Mouse (Mus musculus) spleen, adult 2 months (tissue): ENCODE data around the gene Rnf114. TPM values are rescaled to one million over a fixed set of nuclear protein-coding genes. Genes with fewer than 3 reads are reported as not detected.

Source experiments
- DNase-seq, 2 experiments: peaks; one replicate each; pipeline versions ENCODE4 v3.0.0 to v3.0.0-alpha.2; 2012 to 2021; ENCODE audit warnings: low spot score in 2 of 2, low read depth in 1 of 2
- H3K27ac ChIP-seq: fragments of 200-500 bp; 2 replicates; pipeline ENCODE4 v1.5.1; 2012; ENCODE audit warnings: low read length, inconsistent platforms; ENCODE audit not compliant: insufficient read depth
- H3K27me3 ChIP-seq: fragments of 200-500 bp; 2 replicates; pipeline ENCODE4 v1.6.1; 2012; ENCODE audit warnings: mild to moderate bottlenecking, moderate library complexity, low read length, inconsistent platforms; ENCODE audit not compliant: control insufficient read depth, insufficient read depth
- H3K36me3 ChIP-seq: fragments of 200-500 bp; 2 replicates; pipeline ENCODE4 v1.6.1; 2012; ENCODE audit warnings: mild to moderate bottlenecking, low read length, inconsistent platforms; ENCODE audit not compliant: control insufficient read depth, insufficient read depth
- H3K4me1 ChIP-seq: fragments of 200-500 bp; 2 replicates; pipeline ENCODE4 v1.6.1; 2011; ENCODE audit warnings: inconsistent platforms; ENCODE audit not compliant: control insufficient read depth, insufficient read depth, insufficient read length
- H3K4me3 ChIP-seq: fragments of 200-500 bp; 2 replicates; pipeline ENCODE4 v1.5.1; 2011; ENCODE audit warnings: mild to moderate bottlenecking, inconsistent platforms; ENCODE audit not compliant: insufficient read depth, insufficient read length; ENCODE audit errors: extremely low read depth
- CTCF ChIP-seq: fragments of 200-500 bp; IDR thresholded peaks from 2 replicates; pipeline ENCODE4 v1.5.1; 2011; ENCODE audit warnings: mild to moderate bottlenecking, inconsistent platforms; ENCODE audit not compliant: insufficient read depth, insufficient read length, insufficient replicate concordance; ENCODE audit errors: extremely low read depth
- POLR2A ChIP-seq: fragments of 200-500 bp; IDR thresholded peaks from 2 replicates; pipeline ENCODE4 v1.6.1; 2011; ENCODE audit warnings: low read depth, low read length, inconsistent platforms
- WGBS: fragments of 180-500 bp; shearing (Covaris S2); methylation state at CpG from one replicate; pipeline ENCODE4 v1.1.7; 2018; 5-methylcytosine and 5-hydroxymethylcytosine counted together
- polyA plus RNA-seq: library from polyadenylated mRNA; depleted of rRNA; stranded (reverse); fragments of >200 nt; gene quantifications from 2 replicates; pipeline ENCODE4 v1.2.3, GENCODE M21; 2012

Rnf114 gene
- polyA plus RNA-seq, 1 experiment, result 88.0 TPM

DNA sequence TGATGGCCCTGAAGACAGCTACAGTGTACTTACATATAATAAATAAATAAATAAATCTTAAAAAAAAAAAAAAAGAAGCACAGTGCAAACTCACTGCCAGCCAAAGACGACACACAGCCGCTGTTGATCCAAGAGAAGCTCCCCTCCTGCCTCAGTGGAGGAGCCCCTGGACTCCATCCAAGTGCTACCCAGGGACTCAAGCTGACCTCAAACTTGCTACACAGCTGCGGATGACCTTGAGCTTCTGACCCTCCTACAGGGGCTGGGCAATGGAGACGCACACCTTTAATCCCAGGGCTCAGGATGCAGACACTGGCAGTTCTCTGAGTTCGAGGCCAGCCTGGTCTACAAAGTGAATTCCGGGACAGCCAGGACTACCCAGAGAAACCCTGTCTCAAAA, 4.5 kb upstream of the Rnf114 start:
- no peak for DNase-seq
- peaks cover 21% of the 10 kb centered on the region for H3K36me3 ChIP-seq
- WGBS, result 90% methylated on average over 6 of the region's 6 CpGs

DNA sequence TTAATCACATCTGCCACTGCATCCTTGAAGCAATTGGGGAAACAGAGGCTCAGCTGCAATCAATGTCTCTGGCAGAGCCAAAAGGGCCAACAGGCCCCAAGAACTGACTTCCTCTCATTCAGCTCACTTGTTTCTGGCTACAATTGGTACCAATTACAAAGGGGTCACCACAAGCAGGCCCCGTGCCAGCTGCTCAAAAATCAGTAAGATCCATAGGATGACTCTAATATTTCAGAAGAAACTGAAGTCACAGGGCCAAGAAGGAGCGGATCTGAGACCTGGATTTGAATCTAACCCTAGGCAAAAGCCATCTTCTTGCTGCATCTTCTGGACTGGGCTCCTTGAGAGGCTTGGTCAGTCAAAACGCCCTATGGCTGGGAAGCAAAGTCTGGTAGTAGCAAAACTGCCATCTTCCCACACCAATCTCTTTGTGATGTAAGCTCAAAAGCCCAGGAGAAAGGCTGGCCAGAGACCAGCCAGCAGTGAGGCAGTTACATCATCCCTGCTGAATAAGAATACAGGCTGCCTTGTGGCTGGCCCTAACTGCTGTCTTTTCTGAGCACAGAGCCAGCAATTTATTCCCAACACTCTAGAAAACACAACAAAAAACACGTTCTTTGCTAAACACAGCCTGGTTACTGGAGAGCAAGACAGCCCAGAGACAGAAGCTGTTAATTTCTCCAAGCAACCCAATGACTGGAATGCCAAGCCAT, 1.5 kb upstream of the Rnf114 start:
- H3K4me1 ChIP-seq, result peaks cover 3% of the 10 kb centered on the region; the same call in 1 of the 2 replicates
- no peaks in the 10 kb centered on the region for H3K36me3 ChIP-seq
- no peak overlapping the region for H3K4me3 ChIP-seq
- TF ChIP-seq POLR2A (no peak), CTCF (no peak)
- DNase-seq, result no peak
- no peaks in the 10 kb centered on the region for H3K27me3 ChIP-seq
- no peak overlapping the region for H3K27ac ChIP-seq
- 89% methylated on average over 4 of the region's 4 CpGs for WGBS

More for the DNA sequence above, 4.5 kb upstream of the Rnf114 start:
- no peaks in the 10 kb centered on the region for H3K27me3 ChIP-seq
- peaks cover 3% of the 10 kb centered on the region; the same call in 1 of the 2 replicates for H3K4me1 ChIP-seq
- no peak overlapping the region for H3K27ac ChIP-seq
- H3K4me3 ChIP-seq, result no peak overlapping the region
- TF ChIP-seq CTCF (no peak), POLR2A (no peak)

DNA sequence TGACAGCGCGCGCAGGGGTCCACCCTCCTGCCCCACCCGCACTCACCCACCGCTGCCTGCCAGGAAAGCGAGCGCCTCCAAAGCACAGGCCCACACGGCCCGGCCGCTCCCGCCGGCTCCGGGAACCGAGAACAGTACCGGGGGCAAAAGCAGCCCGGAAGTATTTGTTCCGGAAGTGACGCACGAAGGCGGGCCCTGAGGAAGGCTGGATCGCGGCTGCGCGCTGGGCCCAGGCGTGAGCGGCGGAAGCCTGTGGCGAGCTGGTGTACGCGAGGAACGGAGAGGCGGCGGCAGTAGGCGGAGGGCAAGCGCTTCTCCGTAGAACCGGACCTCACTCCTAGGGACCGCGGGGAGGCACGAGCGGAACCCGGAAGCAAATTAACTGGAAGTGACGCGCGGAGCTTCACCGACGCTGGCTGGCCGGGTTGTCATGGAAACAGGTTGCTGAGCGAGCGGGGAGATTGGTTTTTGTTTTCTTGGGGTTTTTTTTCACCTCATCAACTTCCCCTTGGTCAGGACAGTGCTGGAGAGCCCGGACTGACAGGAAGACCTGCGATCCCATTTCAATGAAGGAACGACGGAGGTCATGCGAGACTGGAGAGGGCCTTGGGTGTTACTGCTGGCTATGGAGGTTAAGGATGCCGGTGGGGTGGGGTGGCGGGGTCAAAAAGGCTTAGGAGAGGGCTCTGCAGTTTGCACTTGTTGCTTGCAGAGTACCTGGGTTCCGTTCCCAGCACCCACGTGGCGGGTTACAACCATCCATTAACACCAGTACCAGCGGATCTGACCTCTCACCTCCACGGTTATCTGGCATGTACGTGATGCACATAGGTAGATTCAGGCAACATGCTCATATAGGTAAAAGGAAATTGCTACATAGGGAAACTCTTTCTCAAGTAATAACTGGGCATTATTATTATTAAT, 530 bp downstream of the Rnf114 start, which contains the start of gene Spata2:
Gene Spata2 (minus strand): TSS at position 175 of the 924 bp plus-strand sequence.
- WGBS, result 3% methylated on average over 63 of the region's 63 CpGs
- DNase-seq, result peak; percentile 88 to 92
- H3K4me1 ChIP-seq, result peaks cover 3% of the 10 kb centered on the region; the same call in 1 of the 2 replicates

DNA sequence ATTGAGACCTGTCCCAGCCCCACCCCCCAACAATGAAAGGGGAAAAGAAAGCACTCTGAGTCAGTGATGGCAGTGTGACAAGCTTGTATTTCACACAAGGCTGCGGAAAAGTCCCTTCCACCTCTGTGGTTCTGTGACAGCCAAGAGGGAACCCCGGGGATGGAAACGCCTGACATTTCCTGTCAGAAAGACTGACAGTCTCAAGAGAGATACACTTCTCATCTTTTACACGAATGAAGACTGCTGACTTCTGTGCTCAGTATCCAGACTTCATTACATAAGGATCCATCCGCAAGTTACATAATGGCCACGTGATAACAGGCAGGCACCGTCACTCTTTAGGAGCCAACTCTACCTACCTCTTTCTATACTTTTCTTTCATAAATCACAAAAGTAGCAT, 4.0 kb downstream of the Rnf114 start:
- Histone ChIP-seq H3K36me3 (no peaks in the 10 kb centered on the region), H3K27ac (no peak overlapping the region), H3K4me3 (no peak overlapping the region), H3K4me1 (peaks cover 3% of the 10 kb centered on the region; the same call in 1 of the 2 replicates), H3K27me3 (no peaks in the 10 kb centered on the region)
- no peak for DNase-seq
- TF ChIP-seq CTCF (no peak), POLR2A (no peak)
- 47% methylated on average over 7 of the region's 7 CpGs for WGBS

More for the DNA sequence above, 530 bp downstream of the Rnf114 start, which contains the start of gene Spata2:
- peak; percentile 39 for TF ChIP-seq POLR2A
- TF ChIP-seq CTCF, result no peak
- no peaks in the 10 kb centered on the region for H3K27me3 ChIP-seq
- peak within 1 kb of the TSS; percentile 97 for H3K4me3 ChIP-seq
- peak within 1 kb of the TSS; percentile 98 for H3K27ac ChIP-seq
- H3K36me3 ChIP-seq, result no peaks in the 10 kb centered on the region

DNA sequence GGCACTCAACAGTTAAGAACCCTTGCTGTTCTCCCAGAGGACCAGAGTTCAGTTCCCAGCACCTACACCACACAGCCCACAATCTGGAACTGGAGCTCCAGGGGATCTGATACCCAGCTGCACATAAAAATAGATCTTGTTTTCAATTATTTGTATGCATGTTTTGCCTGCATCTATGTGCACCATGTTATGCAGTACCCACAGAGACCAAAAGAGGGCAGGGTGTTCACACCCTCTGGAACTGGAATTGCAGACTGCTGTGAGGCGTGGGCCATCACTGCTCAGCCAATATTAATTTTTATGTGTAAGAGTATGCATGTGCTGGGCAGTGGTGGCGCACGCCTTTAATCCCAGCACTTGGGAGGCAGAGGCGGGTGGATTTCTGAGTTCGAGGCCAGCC, 4.8 kb downstream of the Rnf114 start:
- Histone ChIP-seq H3K36me3 (no peaks in the 10 kb centered on the region), H3K27ac (no peak overlapping the region), H3K4me3 (no peak overlapping the region), H3K27me3 (no peaks in the 10 kb centered on the region), H3K4me1 (peaks cover under 1% of the 10 kb centered on the region; the same call in 1 of the 2 replicates)
- peak; percentile 47 to 66 for DNase-seq
- 67% methylated on average over 5 of the region's 5 CpGs for WGBS
- TF ChIP-seq CTCF (peak; percentile 49; the same call in 1 of the 2 replicates), POLR2A (no peak)

DNA sequence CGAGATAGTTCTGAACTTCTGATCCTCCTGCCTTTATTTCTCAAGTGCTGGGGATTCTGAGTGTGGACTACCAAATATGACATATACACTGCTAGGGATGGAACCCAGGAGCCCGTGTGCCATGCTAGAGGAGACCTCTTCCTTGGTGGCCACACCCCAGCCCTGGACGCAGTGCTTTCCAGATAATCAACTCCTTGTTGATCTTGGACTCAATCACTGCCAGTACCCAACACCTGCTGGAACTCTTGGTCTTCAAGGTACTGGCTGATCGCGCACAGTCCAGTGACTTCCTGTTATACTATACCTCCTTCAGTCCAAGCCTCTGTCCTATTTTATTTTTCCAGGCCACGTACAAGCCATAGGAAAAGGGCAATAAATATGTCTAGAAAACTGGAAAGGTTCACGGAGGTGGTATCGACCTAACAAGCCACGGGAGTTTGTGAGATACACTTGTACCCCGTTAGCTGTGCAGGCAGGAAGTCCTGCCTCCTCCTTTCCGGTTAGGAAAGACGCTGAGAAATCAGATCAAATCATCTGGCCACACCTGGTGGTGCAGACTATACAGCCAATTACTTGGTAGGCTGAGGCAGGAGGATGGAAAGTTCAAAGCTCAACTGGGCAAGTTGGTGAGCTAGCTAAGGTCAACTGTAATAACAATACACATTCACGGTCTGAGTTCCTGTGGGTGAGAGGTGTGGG, 10.3 kb downstream of the Rnf114 start:
- Histone ChIP-seq H3K4me3 (peak overlapping the region; percentile 93), H3K36me3 (peaks cover 7% of the 10 kb centered on the region; the same call in 1 of the 2 replicates), H3K27me3 (no peaks in the 10 kb centered on the region), H3K27ac (peak overlapping the region; percentile 81), H3K4me1 (peaks cover 6% of the 10 kb centered on the region; the same call in 1 of the 2 replicates)
- DNase-seq, result no peak
- WGBS, result 30% methylated on average over 13 of the region's 13 CpGs
- TF ChIP-seq CTCF (no peak), POLR2A (no peak)
